Mouse (Mus musculus): ENCODE measurements around the gene Naga. TPM values are rescaled to one million over a fixed set of nuclear protein-coding genes. Genes with fewer than 3 reads are reported as not detected.
"Not testable (repeated sequence)": the region's sequence is repeated elsewhere in the genome, so short reads cannot be mapped to it uniquely, and the experiment has no call there.

Naga gene
- polyA plus RNA-seq, 1 experiment from 2014 or later = 24.9 TPM

DNA sequence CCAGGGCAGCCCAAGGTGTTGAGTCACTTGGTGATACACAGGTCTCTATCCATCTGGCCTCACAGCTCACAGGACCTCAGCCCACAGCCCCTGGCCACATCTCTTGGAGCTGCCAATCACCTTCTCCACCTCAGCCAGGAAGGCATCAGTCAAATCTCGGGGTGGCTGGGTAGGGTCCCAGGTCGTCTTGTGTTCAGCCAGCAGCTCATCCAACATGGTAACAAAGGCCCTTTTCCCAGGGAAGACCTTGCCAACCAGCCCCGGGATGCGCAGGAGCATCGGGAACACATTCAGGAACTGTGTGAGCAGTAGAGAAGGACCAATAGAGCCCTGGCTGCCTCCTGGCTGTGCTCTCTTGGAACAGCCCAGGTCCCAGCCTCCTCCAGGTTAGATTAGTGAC, 34.3 kb upstream of the Naga start:
- H3K27ac ChIP-seq (replicated peaks) = no peak overlapping the region
- 0 out of 2 replicates have a peak, but pooled peaks cover 5% of the 10 kb centered on the region for H3K27me3 ChIP-seq
- no peak for ATAC-seq (ENCODE audit: low FRiP score, low read depth)

DNA sequence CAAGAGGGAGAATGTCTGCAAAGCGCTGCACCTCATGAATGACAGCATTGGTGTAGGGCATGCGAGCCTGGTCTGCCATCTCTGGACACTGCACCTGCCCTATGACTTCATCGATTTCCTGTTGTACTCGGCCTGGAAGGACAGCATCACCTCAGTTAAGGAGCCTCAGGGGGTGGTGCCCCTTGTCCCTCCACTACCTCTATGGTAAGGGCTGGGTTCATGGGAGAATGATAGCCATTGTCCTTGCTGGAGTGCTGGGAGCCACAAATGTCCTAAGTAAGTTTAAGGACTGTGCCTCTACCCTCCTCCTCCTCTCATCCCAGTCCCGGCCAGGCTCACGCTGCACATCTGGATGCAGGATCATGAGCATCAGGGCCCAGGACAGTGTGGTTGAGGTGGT, 33.7 kb upstream of the Naga start:
- H3K9ac ChIP-seq (replicated peaks) = no peak overlapping the region
- H3K4me2 ChIP-seq (replicated peaks) = no peak overlapping the region
- peaks cover 7% of the 10 kb centered on the region for H3K4me1 ChIP-seq
- H3K36me3 ChIP-seq = no peaks in the 10 kb centered on the region
- no peak overlapping the region for H3K27ac ChIP-seq (replicated peaks)
- no peak for ATAC-seq (ENCODE audit: low FRiP score, low read depth)
- 96% methylated on average over 6 of the region's 6 CpGs for WGBS
- H3K9me3 ChIP-seq = no peaks in the 10 kb centered on the region
- H3K27me3 ChIP-seq = no peaks in the 10 kb centered on the region
- H3K4me3 ChIP-seq = no peak overlapping the region

More for the DNA sequence above, 34.3 kb upstream of the Naga start:
- WGBS = 86% methylated on average over 5 of the region's 5 CpGs
- H3K4me2 ChIP-seq (replicated peaks) = no peak overlapping the region
- peaks cover 7% of the 10 kb centered on the region for H3K4me1 ChIP-seq
- no peaks in the 10 kb centered on the region for H3K9me3 ChIP-seq
- no peaks in the 10 kb centered on the region for H3K36me3 ChIP-seq
- no peak overlapping the region for H3K4me3 ChIP-seq
- no peak overlapping the region for H3K9ac ChIP-seq (replicated peaks)

DNA sequence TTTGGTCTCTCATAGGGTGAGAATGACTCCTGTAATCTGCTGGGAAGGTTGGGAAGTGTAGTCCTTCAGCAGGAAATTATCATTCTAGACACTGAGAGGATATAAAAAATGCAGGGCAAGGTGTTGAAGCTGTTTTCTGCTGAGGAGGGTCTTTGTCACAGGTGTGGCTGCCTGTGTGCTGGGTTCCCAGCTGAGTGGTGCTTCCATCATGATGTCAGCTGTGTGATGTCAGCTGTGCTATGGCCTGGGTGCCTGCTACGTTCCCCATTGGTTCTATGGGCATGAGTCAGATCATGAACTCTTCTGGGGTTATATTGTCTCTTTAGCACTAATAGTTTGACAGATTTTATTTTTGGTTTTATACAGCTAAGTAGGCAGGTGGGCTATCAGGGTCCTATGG, 30.1 kb upstream of the Naga start:
- no peaks in the 10 kb centered on the region for H3K4me1 ChIP-seq
- H3K9ac ChIP-seq (replicated peaks) = no peak overlapping the region
- H3K4me3 ChIP-seq = no peak overlapping the region
- 78% methylated on average over 1 of the region's 1 CpGs for WGBS
- no peaks in the 10 kb centered on the region for H3K27me3 ChIP-seq
- H3K27ac ChIP-seq (replicated peaks) = no peak overlapping the region
- no peaks in the 10 kb centered on the region for H3K36me3 ChIP-seq
- H3K4me2 ChIP-seq (replicated peaks) = no peak overlapping the region
- ATAC-seq (ENCODE audit: low FRiP score, low read depth) = no peak
- H3K9me3 ChIP-seq = no peaks in the 10 kb centered on the region

DNA sequence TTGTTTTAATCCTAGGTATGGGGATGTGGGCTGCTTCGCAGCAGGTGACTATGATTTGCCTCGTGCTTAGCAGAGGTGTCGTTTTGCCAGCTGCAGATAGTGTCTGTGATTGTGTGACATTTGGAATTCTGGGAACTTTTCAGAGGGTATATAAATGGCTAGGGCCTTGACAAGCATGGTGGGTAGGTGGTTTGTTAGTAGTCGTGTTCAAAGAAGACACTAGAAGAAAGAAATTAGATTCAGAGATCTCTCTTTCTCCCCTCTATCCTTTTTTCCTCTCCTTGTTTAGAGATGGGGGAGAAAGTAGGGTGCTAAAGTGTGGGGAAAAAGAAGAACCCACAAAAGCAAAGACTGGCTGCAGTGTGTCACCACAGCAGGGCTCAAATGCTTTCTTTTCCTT, 29.4 kb upstream of the Naga start:
- Histone ChIP-seq H3K9me3 (no peaks in the 10 kb centered on the region), H3K4me3 (no peak overlapping the region), H3K36me3 (no peaks in the 10 kb centered on the region), H3K27ac (replicated peaks) (no peak overlapping the region), H3K4me1 (no peaks in the 10 kb centered on the region), H3K27me3 (no peaks in the 10 kb centered on the region), H3K4me2 (replicated peaks) (no peak overlapping the region), H3K9ac (replicated peaks) (no peak overlapping the region)
- WGBS = 96% methylated on average over 4 of the region's 4 CpGs
- no peak for ATAC-seq (ENCODE audit: low FRiP score, low read depth)

DNA sequence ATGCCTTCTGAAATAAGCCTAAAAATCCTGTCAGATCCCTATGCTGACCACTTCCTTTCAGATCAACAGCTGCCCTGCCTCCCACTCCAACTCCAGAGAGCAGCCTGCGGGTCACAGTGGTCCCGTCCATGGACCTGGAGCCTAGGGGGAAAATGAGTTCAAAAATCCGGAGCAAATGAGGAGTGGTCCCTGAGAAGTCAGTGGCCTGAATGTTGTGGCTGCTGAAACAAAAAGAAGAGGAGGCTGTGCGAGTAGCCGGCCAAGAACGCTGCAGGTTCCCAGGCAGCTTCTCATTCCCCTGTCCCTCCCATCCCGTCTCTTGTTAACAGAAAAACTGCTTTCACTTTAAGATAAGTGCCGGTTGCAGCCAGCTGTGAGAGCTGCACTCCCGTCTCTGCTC, 25.8 kb upstream of the Naga start:
- not testable (repeated sequence) for H3K27me3 ChIP-seq; H3K36me3 ChIP-seq; H3K4me2 ChIP-seq (replicated peaks); H3K4me1 ChIP-seq; H3K27ac ChIP-seq (replicated peaks); ATAC-seq (ENCODE audit: low FRiP score, low read depth); H3K9ac ChIP-seq (replicated peaks); H3K9me3 ChIP-seq; H3K4me3 ChIP-seq
- WGBS = 13% methylated on average over 7 of the region's 9 CpGs

DNA sequence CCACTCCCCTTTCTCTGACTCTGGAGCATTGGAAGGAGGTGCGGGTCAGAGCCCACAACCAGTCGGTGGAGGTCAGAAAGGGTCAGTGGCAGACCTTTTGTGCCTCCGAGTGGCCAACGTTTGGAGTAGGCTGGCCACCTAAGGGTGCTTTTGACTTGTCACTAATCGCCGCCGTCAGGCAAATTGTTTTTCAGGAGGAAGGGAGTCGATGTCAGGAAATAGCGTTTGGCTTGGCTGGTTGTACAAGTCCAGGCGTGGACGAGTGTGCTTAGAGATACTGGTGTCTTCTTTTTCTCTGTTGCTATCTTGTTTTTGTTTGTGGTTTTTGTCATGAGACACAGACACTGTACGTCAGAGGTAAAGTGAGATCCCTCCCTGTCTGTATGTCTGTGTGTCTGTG, 25.1 kb upstream of the Naga start:
- 77% methylated on average over 11 of the region's 12 CpGs for WGBS

DNA sequence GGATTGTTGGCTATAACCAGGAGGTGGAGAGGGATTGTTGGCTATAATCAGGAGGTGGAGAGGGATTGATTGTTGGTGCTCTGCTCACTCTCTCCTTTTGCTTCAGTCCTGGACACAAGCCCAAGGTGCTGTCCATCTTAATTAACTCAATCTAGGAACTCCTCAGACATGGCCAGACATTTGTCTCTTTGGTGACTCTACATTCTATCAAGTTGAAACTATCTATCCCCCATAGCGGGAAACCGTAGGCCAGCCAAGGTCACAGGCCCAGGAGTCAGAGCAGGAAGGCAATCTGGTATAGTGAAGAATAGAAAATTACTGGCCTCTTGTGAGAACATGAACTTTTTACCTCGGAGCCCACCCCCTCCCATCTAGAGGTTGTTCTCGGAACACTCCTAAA, 23.5 kb upstream of the Naga start:
- 95% methylated on average over 4 of the region's 4 CpGs for WGBS
- ATAC-seq (ENCODE audit: low FRiP score, low read depth) = no peak
- no peak overlapping the region for H3K9ac ChIP-seq (replicated peaks)

More for the DNA sequence above, 25.1 kb upstream of the Naga start:
- not testable (repeated sequence) for H3K9me3 ChIP-seq; H3K4me1 ChIP-seq; H3K27me3 ChIP-seq; H3K9ac ChIP-seq (replicated peaks); ATAC-seq (ENCODE audit: low FRiP score, low read depth); H3K36me3 ChIP-seq; H3K4me2 ChIP-seq (replicated peaks); H3K4me3 ChIP-seq; H3K27ac ChIP-seq (replicated peaks)

DNA sequence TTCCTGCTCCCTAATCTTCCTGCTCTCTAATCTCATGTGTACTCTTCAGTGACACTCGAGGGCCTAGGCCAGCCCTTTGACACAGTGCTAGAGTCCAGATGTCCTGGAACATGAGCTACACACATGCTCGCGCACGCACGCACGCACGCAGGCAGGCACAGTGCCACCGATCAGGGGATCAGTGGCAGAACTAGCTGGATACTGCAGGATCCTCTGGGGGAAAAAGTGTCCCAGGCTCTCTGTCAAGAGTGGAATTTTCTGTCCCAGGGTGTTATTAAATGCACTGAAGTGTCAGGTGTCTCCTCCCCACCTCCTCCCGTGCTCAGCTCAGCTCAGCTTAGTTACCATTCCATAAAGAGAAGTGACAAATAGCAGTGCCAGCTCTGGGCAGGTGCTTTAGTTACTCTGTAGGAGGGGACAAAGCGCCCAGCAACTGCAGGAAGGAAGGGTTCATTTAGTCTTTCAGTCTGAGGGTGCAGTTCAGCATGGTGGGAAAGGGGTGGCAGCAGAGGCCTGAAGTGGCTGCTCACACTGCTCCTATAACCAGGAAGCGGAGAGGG, 22.8 kb upstream of the Naga start:
- Histone ChIP-seq H3K36me3 (no peaks in the 10 kb centered on the region), H3K4me2 (replicated peaks) (no peak overlapping the region), H3K4me3 (no peak overlapping the region), H3K9me3 (no peaks in the 10 kb centered on the region), H3K27ac (replicated peaks) (no peak overlapping the region), H3K27me3 (no peaks in the 10 kb centered on the region), H3K4me1 (no peaks in the 10 kb centered on the region), H3K9ac (replicated peaks) (no peak overlapping the region)
- 75% methylated on average over 11 of the region's 11 CpGs for WGBS
- ATAC-seq (ENCODE audit: low FRiP score, low read depth) = no peak

More for the DNA sequence above, 23.5 kb upstream of the Naga start:
- no peaks in the 10 kb centered on the region for H3K9me3 ChIP-seq
- no peak overlapping the region for H3K4me3 ChIP-seq
- H3K27me3 ChIP-seq = no peaks in the 10 kb centered on the region
- H3K36me3 ChIP-seq = no peaks in the 10 kb centered on the region
- H3K4me2 ChIP-seq (replicated peaks) = no peak overlapping the region
- H3K4me1 ChIP-seq = no peaks in the 10 kb centered on the region
- no peak overlapping the region for H3K27ac ChIP-seq (replicated peaks)

DNA sequence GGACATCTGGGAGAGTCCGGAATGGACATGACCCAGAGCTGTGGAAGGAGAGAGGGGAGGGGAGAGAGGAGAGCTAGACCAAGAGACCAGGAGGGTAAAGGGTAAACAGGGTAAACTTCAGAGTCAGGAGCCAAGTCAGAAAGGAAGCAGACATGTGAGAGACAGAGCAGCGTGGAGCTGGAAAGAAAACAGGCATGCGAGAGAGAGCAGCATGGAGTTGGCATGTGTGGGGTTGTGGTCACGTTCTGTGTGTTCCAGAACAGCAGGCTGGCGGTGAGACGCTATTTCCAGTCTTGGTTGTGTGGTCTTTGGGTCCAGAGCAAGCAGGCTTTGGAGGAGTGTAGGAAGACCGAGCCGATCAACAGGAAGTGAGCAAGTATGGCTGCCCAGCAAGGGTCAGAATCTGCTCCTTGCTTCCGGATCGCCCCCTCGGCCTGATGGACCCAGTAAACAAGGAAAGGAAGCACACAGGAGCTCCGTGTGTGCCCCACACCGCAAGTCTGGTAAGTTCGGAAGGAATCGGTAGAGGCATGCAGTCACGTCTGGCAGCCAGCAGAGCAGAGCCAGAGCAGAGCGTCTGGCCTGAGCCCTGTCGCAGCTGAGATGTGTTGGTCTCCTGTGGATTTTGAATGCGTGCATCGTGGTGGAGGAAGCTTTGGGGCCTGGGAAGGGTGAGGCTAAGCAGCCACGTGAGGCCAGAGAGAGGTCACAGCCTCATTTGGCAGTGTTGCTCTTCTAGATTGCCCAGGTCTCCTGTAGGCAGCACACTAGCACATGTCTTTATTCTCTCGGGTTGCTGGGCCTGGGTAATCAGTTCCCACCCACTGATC, 19.9 kb upstream of the Naga start:
- Histone ChIP-seq H3K27me3 (no peaks in the 10 kb centered on the region), H3K36me3 (no peaks in the 10 kb centered on the region)
- WGBS = 70% methylated on average over 22 of the region's 22 CpGs

DNA sequence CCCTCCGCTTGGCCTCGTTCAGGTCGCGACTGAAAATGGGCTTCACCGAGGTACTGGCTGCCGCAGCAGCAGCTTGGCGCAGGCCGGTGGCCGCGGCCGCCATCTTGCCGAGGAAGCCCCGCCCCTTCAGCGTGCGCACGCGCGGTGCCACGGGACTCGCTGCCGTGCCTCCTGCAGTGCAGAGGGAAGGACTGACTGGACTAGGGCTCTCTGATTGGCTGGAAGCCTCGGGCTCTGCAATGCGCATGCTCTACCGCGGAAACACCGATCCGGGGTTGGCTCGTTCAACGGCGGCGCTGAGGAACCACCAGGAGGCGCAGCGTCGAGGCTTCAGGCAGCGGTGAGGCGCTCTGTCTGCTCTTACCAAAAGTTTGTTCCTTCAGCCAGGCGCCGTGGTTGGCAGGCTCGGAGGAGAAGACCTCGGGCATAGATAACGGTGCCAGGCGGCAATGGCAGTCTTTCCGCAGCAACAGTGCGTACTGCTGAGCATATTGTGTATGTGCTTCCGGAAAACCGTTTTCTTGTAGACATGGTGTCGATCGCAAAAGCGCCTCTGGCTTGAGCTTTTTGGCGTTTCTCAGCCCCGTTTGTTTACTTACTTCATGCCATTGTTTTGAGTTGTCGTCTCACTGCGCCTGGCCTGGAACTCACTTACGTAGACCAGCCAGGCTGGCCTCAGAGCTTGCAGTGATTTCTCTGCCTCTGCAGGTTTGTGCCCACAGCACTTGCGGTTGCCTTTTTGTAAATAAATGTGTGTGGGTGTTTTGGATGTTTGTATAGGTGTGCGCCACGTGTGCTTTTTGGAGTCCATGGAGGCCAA, 15.6 kb upstream of the Naga start, which contains the start of gene Ndufa6:
Gene Ndufa6 (minus strand): TSS at position 197 of the 820 bp plus-strand sequence.
- no peaks in the 10 kb centered on the region for H3K27me3 ChIP-seq

More for the DNA sequence above, 19.9 kb upstream of the Naga start:
- Histone ChIP-seq H3K9ac (replicated peaks) (no peak overlapping the region; the same call in 1 of the 2 replicates), H3K9me3 (no peaks in the 10 kb centered on the region), H3K4me1 (peaks cover 6% of the 10 kb centered on the region; the same call in 1 of the 2 replicates), H3K27ac (replicated peaks) (no peak overlapping the region), H3K4me2 (replicated peaks) (no peak overlapping the region), H3K4me3 (no peak overlapping the region)
- no peak for ATAC-seq (ENCODE audit: low FRiP score, low read depth)

DNA sequence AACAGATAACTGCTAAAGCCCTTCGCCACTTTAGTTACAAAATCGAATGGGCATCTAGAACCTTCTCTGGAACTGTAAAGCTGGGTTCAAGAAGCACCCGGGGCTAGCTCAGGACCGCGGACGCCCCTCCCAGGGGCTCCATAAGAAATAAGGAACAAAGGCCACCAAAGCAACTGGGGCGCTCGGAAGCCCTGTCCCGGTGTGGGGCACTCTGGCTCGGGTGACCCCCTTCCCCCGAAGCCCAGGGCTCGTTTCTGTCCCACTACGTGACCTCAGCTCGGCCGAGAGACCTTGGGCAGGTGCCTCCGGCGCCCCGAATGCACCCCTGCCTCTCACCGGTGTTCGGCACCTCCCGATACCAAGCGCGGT, 15.0 kb upstream of the Naga start:
- Histone ChIP-seq H3K4me1 (peaks cover 21% of the 10 kb centered on the region), H3K27me3 (no peaks in the 10 kb centered on the region), H3K9ac (replicated peaks) (peak overlapping the region; percentile 86), H3K9me3 (no peaks in the 10 kb centered on the region), H3K27ac (replicated peaks) (peak overlapping the region; percentile 83), H3K4me2 (replicated peaks) (peak overlapping the region; percentile 72), H3K36me3 (peaks cover 24% of the 10 kb centered on the region), H3K4me3 (peak overlapping the region; percentile 84)
- WGBS = under 1% methylated on average over 23 of the region's 23 CpGs
- peak; percentile 72 for ATAC-seq (ENCODE audit: low FRiP score, low read depth)

More for the DNA sequence above, 15.6 kb upstream of the Naga start, which contains the start of gene Ndufa6:
- 2% methylated on average over 57 of the region's 57 CpGs for WGBS
- peak within 1 kb of the TSS; percentile 72 for H3K4me2 ChIP-seq (replicated peaks)
- H3K9ac ChIP-seq (replicated peaks) = peak within 1 kb of the TSS; percentile 86
- H3K4me1 ChIP-seq = peaks cover 21% of the 10 kb centered on the region
- peak within 1 kb of the TSS; percentile 83 for H3K27ac ChIP-seq (replicated peaks)
- peaks cover 18% of the 10 kb centered on the region for H3K36me3 ChIP-seq
- peak within 1 kb of the TSS; percentile 84 for H3K4me3 ChIP-seq
- H3K9me3 ChIP-seq = no peaks in the 10 kb centered on the region
- ATAC-seq (ENCODE audit: low FRiP score, low read depth) = peak; percentile 99

Data from midbrain, embryonic 12.5 days (tissue).